Mouse (Mus musculus) megakaryocyte-erythroid progenitor cell, adult 5-6 weeks (primary cell): ENCODE results near the gene Hist1h1e. TPM values are rescaled to one million over a fixed set of nuclear protein-coding genes. Genes with fewer than 3 reads are reported as not detected.
"Not testable (repeated sequence)": the region's sequence is repeated elsewhere in the genome, so short reads cannot be mapped to it uniquely, and the experiment has no call there.

ENCODE experiments used
- ATAC-seq: replicated peaks from 2 replicates; pipeline ENCODE4 v1.8.0; 2016; ENCODE audit warnings: mild to moderate bottlenecking, inconsistent platforms; ENCODE audit not compliant: severe bottlenecking, poor library complexity, low FRiP score, low TSS enrichment
- total RNA-seq, 2 experiments: library from RNA; stranded (forward) in 1 of 2; stranded (reverse) in 1 of 2; fragments of 200-1000, 215-1000 nt in 1 of 2; fragments of >200 nt in 1 of 2; fragmentation: Nextera tagmentation in 1 of 2; gene quantifications; 2 replicates each; pipeline ENCODE4 v1.2.3; 2014 to 2017

Gene Hist1h1e
- total RNA-seq, 2 experiments from 2014 or later, result 265 to 399 TPM

DNA sequence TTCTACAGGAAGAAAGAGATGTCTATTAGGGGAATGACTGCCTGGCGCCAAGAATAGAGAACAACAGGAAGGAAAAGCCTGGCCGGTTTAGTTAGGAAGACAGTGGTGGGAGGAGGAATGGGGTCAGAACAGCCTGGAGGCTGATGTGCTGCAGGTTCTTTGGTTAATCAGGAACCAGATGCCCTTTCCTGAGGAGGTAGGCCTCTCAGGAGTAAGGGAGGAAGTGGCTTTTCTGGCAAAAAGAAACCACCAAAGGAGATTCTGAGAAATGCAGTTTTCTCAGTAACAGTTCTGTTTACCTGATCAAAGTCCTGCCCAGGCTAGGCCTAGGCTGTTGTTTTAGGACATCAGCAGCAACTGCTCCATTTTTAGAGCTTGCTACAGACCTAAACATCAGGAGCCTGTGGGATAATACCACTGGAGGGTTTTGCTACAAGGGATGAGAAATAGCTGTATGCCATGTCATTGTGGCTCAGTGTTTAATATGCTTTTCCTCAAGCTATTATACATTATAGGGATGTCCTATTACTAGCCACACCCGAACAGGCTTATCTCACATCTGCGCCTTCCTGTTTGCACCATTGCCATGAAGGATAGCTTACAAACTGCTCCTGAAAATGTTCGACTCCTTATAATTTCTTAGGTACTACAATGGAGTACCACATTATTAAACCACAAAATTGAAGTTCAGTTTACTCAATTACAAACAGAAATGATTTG lies 29.1 kb downstream of the Hist1h1e start:
- ATAC-seq, result no peak

DNA sequence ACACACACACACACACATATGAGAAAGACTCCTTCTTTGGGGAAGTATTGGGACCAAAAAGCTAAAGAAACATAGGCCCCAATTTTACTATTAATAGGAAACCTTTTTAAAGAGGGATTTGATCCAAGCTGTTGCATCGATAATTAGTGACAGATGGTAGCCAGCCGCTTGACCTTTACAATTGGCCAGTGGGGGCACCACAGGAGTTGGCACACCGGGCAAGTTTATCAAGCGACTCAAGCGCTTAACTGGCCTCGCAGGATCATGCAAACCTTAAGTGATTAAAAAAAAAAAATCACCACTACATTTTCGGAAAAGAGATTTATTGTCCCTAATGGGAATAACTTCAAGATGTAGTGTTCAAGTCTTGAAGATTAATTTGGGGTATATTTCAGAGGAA lies 29.7 kb downstream of the Hist1h1e start:
- no peak for ATAC-seq

DNA sequence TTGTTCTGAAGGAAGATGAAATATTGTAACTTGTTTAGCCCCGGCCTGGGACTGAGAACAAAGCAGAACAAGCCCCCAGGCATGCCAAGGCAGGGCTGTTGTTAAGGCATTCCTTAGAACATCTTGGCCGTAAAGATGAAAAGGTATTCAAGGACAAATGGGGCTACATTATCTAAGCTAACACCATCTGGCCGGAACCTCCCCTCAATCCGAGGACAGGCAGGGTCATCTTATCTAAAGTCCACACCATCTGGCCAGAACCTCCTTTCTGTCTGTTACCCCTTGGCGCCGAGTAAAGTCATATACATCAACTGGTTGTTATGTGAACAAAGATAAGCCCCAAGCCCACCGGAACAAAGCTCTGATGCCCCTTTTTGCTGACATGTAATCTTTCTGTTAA lies 30.5 kb downstream of the Hist1h1e start:
- ATAC-seq, result not testable (repeated sequence)

DNA sequence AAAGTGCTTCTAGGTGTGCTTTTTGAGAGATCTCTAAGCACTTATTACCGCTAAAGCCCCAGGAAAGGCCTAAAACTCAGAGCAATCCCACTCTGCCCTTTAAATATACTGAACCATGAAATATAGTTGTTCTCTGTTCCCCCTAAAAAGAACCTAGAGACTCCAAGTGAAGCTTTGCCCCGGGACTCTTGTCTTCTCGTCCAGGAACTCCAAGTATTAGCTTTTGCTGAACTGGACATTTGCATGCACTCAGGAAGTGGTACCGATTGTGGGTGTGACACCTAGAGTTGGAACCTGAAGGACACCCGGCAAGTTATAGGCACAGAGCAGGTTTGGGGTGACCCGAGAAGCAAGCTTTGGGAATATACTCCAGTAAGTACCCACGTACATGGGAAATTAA lies 31.2 kb downstream of the Hist1h1e start:
- no peak for ATAC-seq

DNA sequence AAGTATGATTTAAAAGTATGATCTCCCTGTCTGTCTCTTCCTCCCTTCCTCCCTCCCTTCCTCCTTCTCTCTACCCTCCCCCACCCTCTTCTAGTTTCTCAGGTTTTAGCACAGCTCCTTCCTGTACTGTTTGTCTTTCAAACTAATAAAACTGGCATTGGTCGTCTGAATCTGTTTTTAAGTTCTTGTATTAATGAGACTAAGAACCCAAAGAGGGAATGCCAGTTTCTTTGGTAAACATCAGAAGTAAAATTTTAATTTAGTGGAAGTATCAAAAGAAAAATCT lies 35.5 kb downstream of the Hist1h1e start:
- no peak for ATAC-seq

DNA sequence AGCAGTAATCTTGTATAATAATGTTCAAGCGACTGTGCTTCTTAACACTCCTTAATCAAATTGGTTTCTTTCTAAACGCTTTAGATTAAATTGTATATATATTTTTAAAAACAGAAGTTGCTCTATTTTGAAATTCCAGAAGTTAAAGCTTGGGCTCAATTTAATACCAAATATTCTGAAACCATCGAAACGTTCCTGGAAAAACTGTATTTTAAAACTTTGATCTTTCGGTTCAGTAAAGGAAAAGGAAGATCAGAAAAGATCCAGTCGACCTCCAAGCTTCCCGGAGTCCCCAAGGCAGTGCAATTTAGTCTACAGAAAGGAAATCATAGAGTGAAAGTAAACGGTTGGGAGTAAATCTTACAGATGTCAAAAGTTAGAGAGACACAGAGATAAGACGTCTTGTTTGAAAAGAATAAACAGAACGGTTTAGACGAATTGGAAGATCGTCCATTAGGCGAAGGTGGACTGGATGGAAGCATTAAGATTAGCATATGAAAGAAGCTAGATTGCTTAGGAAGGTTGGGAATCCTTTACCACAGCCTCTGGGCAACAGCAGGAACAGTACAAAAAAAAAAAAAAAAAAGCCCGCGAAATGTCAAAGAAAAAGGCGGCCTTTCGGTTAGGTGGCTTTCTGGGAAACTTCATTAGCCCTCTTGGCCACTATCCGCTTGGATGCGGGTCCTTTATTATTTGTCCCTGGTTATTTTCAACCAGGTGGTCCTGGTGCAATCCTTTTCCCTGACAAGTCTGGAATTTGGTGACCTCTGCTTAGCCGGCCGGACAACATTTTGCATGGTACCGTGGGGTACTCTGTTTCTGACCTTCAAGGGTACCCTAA lies 36.0 kb downstream of the Hist1h1e start:
- ATAC-seq, result no peak

DNA sequence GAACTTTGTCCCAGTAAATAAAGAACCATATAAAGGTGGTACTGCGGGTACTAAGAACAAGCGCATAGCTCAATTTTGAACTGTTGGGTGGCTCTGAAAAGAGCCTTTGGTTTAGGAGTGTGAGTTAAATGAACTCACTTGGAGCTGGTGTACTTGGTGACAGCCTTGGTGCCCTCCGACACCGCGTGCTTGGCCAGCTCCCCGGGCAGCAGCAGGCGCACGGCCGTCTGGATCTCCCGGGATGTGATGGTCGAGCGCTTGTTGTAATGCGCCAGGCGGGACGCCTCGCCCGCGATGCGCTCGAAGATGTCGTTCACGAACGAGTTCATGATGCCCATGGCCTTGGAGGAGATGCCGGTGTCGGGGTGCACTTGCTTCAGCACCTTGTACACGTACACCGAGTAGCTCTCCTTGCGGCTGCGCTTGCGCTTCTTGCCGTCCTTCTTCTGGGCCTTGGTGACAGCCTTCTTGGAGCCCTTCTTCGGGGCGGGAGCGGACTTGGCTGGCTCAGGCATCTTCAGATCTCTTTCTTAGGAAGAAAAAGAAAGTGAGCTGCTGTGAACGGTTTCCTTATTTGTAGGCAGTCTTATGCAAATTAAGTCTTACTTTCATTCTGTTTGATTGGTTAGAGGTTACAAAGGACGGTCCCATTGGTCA lies 36.8 kb downstream of the Hist1h1e start:
- peak; percentile 70 for ATAC-seq

DNA sequence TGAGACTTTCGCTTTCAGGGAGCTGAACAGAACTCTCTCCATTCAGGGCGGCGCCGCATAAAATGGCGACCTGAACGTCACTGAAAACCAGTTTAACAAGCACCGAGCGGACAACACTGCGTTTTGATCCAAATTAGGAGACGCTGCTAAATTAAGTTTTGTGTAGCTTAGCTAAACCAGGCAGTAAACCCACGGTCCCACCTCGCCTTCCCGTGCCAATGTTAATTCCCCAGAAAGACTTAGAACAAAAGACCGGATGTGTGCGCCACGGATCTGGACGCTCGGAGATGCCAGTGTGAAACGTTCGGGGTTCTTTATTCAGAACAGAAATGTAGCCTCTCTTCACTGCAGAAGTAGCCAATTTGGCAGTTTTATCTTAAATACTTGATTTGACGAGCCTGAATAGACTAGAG lies 37.3 kb downstream of the Hist1h1e start:
- peak; percentile 16 for ATAC-seq

DNA sequence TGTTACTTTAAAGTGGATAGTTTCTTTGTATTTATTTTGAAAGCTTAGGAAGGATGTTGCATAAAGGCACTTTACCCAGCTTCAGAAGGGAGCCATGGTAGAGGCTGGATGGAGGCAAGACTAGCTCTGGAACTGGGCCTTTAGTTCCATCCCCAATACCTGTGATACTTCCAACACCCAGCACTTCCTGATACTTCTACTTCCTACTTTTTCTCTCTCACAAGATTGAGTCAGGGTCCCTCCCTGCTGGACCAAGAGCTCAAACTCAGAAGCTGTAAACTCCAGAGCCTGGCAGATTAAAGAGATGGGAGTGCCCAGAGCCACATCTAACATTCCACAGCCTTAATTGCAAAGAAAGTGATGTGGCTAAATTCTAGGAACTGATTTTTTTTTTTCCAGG lies 38.0 kb downstream of the Hist1h1e start:
- no peak for ATAC-seq

DNA sequence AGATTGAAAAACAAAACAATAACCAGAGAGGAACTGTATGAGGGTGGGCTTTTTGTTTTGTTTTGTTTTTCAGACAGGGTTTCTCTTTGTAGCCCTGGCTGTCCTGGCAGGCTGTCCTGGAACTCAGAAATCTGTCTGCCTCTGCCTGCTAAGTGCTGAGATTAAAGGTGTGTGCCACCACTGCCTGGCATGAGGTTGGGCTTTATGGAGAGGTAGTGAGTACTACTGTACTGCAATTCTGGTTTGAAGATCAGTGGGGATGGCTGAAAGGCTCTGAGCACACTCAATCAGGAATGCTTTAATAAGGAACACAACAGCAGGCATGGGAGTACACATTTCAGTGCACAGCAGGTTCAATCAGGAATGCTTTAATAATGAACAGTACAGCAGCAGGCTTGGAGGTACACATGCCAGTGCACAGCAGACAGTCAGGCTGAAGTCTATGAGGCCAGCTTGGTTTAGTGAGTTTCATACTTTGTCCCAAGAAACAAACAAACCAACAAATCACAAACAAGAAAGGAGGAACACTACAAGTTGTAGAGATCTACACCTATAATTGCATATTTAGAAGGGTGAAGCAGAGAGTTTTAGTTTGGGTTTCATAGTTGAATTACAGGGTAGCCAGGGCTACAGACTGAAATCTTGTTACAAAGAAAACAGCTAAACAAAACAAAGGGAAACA lies 38.8 kb downstream of the Hist1h1e start:
- no peak for ATAC-seq

DNA sequence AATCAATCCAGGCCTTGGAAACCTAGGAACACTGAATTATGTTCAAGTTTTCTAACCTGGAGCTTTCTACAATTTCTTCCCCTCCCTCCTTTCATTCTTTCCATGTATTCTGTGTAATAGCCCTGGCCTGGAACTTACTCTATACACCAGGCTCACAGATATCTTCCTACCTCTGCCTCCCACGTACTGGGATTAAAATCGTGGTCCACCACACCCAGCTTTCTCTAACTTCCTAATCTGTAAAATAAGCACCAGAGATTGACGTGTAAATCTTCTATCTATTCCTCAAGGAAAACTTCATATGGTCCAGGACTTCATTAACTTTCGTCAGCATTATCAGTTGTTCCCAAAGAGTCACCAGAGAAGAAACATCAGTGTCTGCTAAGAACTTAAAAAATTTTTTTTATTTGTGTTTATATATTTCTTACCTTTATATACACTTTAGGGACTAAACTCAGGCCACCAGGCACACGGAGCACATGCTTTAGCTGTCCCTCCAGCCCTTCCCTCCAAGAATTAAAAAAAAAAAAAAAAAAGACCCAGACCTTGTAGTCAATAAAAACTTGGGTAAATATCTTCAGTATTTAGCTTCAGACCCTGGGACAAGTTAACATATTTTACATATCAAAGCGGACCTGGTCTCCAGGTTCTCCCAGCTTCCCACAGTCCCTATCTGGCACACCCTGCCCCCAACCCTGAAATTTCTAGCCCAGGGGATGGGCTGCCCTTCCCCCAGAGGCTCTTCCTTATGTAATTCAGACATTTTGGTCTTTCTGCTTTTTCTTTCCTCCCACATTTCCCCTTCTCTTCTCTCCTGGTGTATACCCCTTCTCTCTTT lies 39.9 kb downstream of the Hist1h1e start:
- peak; percentile 31 for ATAC-seq

DNA sequence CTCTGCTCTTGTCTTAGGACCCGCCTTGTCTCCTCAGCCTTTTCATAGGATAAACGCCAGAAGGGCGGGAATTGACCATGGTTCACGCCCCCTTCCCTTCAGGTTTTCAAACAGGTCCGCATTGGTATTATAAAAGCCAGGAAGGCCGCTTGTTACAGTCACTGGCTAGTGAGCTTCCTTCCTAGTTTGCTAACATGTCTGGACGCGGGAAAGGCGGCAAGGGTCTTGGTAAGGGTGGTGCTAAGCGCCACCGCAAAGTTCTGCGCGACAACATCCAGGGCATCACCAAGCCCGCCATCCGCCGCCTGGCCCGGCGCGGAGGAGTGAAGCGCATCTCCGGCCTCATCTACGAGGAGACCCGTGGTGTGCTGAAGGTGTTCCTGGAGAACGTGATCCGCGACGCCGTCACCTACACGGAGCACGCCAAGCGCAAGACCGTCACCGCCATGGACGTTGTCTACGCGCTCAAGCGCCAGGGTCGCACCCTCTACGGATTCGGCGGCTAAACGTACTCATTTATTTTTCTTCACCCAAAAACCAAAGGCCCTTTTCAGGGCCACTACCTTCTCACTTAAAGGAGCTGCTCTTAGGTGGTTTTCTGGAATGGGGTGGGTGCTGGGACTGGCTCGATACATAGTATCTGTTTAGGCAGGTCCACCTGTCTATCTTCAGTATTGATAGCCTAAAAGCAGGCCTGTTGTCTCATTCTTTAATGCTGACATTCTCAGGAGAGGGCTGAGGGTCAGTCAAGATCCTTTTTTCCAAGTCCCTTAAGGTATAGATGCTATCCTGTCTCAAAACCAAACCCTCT lies 40.7 kb downstream of the Hist1h1e start, which contains the start of gene Hist1h4d:
Gene Hist1h4d, plus strand, starts transcription at position 191 of the 811 bp plus-strand sequence.
- ATAC-seq, result peak; percentile 67

DNA sequence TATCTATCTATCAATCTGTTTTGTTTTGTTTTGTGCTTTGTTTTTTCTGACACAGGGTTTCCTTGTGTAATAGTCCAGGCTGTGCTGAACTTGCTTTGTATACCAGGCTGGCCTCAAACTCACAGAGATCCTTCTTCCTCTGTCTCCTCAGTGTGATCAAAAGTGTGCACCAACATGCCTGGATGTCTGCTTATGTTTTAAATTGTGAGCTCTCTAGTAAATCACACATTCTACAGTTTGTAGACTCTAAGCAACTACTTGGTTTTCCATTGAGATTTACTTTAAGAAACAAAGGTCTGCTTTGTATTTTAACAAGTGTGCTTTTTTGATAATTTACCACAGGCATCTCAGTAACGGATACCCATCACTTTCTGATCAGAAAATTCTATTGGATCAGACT lies 44.5 kb downstream of the Hist1h1e start:
- no peak for ATAC-seq

DNA sequence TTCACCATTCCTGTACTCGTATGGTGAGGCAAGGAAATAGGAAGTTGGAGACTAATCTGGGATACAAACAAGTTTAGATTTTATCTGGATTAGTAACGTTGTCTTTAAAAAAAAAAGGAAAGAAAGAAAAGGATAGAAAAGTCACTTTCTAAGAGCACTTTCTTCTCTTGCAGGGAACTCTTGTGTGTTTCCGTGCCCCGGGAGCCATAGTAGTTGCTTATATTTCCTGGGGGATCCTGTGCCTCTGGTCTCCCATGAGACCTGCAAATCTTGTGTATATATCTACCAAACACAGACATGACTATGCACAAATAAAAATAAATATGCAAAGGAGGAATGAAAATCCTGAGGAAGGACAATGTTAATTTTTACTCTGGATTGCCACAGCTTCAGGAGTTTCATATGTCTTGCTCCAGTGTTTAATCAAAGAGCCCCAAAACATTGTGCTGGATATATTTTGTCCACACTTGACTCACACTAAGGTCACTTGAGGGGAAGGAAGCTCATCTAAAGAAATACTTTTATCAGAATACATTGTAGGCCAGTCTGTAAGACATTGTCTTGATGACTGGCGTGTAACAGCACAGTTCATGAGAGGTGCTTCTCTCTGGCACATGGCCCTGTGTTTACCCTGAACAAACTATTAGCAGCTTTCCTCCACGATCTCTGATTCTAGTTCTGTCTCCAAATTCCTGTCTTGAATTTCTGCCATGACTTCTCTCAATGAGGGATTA lies 45.3 kb downstream of the Hist1h1e start:
- no peak for ATAC-seq

DNA sequence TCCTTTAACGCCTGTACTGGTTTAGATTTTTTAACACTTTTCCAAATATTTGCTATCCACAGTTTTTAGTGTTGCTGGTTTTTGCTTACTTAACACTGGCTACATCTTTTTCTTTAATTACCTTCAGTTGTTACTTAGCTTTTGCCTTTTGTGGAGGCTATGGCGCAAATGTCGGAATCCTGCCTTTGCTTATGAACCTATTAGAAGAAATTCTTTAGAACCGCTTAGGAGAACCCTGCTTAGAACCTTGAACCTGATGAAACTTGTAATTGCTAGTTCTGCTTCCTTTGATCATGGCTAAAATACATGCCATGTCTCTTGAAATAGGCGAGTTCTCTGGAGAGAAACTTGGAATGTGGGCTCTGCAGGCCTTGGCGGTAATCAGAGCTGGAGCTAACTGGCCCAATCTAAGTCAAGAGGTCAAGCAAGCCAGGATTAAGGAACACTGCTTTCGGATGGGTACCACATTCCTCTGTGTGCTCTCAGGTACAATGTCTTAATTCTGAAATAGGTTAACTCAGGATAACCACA lies 45.9 kb downstream of the Hist1h1e start:
- no peak for ATAC-seq

DNA sequence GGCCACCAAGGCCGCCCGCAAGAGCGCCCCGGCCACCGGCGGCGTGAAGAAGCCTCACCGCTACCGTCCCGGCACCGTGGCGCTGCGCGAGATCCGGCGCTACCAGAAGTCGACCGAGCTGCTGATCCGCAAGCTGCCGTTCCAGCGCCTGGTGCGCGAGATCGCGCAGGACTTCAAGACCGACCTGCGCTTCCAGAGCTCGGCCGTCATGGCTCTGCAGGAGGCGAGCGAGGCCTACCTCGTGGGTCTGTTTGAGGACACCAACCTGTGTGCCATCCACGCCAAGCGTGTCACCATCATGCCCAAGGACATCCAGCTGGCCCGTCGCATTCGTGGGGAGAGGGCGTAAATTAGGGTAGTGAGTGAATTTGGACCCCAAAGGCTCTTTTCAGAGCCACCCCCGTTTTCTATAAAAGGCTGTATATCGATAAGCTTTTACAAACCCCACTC lies 46.5 kb downstream of the Hist1h1e start:
- not testable (repeated sequence) for ATAC-seq

DNA sequence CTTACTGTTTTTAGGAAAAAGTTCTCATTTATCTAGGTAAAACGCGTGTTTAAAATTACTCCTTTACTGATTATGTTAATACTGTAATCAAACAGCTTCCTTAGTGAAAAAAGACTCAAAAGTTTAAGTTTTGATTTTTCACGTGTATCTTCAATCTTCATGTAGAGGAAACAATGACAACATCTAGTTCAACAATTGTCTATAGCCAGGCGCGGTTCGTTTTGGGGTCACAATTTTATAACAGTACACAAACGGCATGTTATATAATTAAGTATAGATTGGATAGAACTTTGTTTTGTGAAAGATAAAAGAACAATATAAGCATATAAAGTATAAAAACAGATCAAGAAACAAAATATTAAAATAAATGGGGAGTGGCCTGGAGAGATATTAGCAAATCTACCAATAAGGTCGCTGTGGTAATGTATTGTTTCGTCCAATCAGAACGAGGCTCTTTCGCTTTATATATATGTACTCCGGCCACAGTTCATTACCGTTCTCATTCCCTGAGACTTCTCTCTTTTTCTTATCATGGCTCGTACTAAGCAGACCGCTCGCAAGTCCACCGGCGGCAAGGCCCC lies 47.0 kb downstream of the Hist1h1e start, which contains the start of gene Hist1h3d:
Gene Hist1h3d, plus strand, starts transcription at position 493 of the 581 bp plus-strand sequence.
- ATAC-seq, result peak; percentile 48
